Mouse (Mus musculus) lung, postnatal 0 days (tissue): Measurements from ENCODE around the gene Gm5105.

Experiments
- CTCF ChIP-seq: IDR thresholded peaks from 2 replicates; pipeline ENCODE4 v1.5.1; 2016; ENCODE audit warnings: antibody characterized with exemption, mild to moderate bottlenecking
- EP300 ChIP-seq: IDR thresholded peaks from 2 replicates; pipeline ENCODE4 v1.6.1; 2016; ENCODE audit warnings: antibody characterized with exemption, mild to moderate bottlenecking, control low read depth

- TF ChIP-seq CTCF = no peak
- peak; percentile 18; the same call in 1 of the 2 replicates for TF ChIP-seq EP300
Observed at GRCm38 (mm10) chr3:138078701-138079100, 11.5 kb upstream of the Gm5105 start.
